Mouse (Mus musculus) embryo, embryonic 11.5 days (tissue): Measurements from ENCODE around the gene Dusp1.

Experiments used
- DNase-seq: peaks from one replicate; pipeline ENCODE4 v3.0.0-alpha.2; 2012; ENCODE audit warnings: low read depth, low spot score

The Dusp1 gene

DNA sequence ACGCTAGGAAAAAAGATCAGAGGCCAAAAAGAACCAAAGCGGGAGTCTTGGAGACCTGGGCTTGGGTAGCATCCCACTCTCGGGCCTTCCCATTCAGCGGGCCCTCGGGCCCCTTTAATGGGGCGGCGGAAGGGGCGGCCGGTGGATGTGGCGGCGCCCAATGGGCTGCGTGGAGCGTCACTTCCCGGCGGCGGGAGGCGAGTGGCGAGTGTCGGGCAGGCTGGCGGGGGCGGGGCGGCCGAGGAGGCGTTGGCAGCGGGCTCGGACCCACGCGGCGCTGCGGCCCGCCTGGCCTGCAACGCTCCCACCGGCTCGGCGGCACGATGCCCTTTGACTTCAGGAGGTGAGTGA lies 663 bp downstream of the Dusp1 start, which contains the start of gene Ergic1:
Ergic1 (plus strand) TSS at position 200 of the 351 bp plus-strand sequence.
- peak; percentile 68 for DNase-seq

DNA sequence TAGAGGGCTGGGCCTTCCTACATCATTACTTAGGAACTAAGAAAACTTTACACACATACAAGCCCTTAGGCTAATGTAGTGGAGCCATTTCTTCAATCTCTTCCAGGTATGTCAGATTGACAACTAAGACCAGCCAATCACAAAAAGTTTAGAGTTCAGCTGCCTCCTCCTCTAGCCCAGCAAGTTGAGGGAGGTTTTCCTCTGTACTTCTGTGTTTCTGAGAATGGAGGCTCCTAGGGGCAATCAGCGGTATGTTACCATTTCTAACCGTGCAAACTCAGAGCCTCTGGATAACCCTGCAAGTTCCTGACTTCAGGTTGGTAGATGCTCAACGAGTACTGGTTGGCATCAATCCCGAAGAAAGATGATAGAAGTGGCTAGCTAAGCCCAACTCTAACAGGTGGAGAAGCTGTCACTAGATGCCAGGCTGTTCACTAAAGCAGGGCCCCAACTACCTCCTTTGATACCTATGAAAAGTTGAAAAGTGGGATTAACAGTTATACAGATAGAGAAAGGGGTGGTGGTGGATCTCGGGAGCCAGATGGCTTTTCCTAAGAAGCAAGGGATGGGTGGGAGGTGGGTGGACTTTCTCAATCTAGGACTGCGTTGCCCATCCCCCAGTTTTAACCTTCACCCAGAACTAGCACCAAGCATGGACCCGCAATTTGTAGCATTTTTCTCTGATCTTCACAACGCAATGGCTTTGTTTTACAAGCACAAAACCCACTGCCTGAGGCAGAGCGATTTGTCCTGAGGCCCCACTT lies 1.2 kb downstream of the Dusp1 start:
- no peak for DNase-seq

DNA sequence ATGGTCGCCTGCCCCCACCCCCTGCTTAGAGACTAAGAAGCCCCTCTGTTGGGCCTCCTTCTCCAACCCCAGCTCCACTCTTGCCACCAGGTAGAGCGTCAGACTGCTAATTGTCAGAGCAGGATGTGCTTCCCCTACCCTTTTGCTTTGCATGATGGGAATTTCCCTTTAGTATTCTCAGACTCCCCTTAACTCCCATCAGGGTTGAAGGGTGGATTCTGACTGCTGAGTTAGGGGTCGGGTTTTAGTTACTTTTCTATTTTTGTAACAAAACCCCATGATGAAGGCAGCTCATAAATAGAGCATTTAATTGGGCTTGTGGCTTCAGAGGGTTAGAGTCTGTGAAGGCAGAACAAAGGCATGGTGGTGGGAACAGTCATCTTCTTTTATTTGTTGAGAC lies 8.9 kb downstream of the Dusp1 start:
- DNase-seq = no peak

DNA sequence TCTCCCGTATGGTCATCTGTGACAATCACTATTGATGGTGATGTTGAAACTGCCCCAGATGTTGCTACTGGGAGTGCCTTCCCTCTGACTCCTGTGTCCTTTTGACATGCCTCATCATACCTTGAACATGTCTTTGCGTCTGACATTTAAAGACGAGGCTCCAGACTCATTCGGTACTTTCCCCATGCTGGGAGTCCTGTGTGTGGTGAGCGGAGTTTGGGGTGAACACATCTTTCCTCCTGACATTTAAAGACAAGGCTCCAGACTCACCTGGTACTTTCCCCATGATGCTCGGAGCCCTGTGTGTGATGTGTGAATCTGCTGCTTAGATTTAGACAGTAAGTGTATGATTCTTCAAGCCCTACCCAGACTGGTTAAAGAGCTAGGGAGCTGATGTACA lies 10.8 kb downstream of the Dusp1 start:
- no peak for DNase-seq

DNA sequence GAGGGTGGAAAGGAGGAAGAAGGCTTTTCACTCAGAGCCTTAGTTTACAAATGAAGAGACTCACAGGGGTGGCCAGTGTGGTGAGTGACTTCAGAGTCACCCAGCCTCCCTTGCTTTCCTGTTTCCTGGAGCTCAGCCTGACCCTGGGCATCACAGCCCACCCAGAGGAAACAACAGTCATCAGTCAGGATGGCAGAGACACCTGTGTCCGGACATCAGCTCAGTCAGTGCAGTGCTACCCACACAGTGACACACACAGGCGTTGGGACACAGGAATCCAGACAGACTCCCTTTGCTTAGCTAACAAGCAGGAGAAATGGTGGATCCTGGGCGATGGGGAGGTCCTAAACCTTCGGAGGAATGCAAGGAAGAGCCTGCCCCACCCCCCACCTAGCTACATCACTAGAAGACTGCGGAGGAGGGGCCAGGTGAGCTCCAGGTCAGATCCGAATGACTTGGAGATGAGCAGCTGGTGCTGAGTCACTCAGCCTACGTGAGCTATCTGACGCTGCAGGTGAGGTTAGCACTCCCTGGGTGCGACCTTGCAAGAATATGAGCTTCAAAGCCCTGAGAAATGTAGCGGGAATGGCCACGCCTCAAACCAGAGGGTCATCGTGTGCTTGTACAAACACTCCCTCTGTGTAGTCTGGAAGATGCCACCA lies 12.6 kb downstream of the Dusp1 start:
- no peak for DNase-seq

DNA sequence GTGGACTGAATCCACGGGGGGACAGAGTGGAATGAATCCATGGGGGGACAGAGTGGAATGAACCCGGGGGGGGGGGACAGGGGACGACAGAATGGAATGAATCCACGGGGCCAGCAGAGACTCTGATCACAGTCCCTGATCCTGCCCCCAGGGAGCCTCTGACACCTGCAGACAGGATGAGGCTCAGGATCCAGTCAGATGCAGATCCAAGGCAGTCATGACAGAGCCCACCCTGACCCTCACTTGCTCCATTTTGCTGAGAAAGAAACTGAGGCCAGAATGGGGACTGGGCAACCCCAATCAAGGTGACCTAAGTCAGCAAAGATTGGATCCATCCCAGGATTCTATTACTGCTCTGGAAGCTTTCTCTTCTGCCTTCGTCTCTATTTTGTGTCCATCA lies 13.4 kb downstream of the Dusp1 start:
- DNase-seq = no peak

DNA sequence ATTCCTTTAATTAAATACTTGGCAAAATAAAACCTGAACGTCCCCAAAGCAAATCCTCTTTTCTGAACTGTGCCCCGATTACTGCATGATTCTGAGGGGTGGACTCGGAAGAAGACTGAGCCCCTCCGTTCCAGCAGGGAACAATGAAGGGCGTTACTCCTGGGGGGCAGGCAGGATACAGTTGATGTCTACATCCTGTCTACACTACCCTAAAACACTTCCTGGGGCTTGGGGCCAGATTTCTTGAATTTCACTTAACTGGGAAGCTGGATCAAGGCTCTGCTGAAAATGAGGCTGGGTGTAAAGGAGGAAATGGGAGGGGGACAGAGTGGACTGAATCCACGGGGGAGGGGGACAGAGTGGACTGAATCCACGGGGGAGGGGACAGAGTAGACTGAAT lies 14.2 kb downstream of the Dusp1 start:
- no peak for DNase-seq

DNA sequence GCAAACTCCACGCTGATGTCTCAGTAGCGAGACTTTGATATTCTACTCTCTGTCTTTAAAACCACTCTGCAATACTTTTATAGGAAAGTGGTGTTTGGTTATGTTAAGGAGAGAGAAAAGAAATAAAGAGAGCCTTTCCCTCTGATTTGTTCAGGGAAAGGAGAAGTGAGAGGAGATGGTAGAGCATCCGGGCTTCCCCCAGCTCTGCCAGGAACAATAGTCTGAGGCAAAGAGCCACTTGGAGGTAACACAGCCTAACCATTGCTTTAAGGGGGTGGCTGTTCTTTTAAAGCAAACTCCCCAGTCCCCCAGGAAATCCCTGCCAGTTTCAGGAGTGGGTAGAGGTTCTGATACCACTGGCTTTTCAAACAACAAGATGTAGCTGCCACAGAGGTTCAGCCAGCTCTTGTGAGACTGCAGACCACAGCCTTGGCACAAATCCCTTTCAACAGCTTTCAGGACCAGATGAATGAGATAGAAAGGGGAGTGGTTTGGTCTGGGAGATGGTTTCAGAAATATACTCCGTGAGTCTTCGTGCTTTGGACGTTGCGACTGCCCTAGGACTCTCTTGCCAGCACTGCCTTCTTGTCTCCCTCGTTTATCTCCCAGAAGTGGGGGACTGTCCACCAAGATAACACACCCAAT lies 17.5 kb downstream of the Dusp1 start:
- no peak for DNase-seq

DNA sequence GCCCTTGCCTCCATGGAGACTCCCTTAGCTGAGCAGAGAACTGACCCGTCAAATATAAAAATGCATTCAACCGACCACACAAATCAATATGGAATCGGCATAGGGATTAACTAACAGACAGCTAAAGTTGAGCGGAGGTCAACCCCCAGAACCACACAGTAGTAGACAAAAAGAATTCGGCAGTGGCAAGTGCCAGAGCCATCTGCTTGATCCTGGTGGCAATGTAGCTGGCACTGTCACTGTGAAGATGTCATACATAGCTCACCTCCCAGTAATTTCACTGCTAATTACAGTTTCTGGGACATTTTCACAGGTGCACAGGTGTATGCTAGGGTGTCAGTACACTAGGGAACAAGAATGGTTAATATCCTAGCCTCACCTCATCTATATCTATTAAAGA lies 21.8 kb downstream of the Dusp1 start:
- DNase-seq = no peak

DNA sequence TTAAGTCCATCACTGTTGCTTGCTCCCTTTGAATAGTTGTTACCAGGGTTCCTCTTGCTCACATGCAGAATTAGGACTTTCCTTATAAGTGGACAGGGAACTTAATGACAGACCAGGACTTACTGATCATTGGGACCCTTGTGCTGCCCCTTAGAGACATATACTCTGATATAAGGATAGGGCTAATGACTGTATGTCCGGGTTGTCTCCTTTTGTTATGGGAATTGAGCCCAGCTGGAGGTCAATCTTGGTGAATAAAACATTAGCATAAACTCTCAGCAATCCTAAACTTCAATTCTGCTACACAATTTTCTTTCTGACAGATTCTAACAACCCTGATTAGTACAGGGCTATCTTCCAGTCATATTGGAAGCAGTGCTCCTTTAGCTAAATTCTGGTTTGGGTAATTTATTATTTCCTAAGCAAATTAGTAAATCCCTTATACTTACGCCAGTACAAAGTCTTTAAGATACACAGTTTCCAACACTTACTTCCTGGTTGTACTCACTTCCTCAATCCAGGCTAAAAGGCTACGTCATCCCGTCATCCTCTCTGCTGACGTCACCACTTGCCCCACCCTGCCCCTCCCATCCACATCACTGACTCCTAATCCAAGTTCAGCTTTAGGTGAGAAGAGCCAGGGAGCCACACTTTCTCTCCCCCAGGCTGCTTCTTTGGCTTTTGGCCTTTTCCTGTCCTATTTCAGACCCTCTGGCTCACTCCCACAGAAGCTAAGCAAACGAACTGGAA lies 24.0 kb downstream of the Dusp1 start:
- no peak for DNase-seq

DNA sequence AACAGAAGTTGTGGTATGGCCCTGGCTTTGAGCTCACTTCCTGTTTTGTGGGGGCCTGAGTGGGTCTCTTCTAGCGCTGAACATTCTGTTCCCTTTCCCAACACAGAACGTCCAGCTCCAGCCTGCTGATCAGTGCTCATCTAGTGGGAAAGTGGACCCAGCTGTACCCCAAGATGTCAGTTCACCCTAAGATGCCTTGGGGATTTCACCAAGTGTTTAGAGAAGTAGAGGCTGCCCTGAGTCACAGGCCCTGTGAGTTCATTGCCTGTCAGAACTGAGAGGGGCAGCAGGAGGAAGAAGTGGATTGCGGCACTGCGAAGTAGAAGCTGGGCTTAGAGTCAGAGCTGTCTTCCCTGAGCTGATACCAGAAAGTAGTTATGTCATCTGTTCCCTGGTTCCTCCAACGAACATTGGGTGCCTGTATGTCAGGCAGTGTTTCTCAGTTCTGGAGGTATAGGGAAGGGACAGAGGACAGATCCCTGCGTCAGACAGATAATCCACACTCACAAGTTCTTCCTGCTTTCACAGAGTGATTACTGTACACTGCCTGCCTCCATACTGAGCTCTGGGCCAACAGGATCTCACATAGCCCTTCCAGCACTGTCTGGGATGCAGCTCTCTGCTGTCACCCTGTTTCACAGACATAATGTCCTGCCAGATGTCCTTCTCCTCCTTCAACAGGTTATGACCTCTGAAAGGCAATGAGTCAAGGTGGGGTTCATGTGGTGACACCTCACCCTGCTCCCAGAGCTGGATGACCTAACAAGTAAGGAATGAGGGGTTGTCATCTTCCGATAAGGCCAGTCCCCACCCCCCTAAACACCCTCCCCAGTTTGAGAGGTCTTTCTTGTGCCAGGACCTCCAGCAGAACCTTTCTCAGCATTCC lies 26.4 kb downstream of the Dusp1 start:
- DNase-seq = no peak

DNA sequence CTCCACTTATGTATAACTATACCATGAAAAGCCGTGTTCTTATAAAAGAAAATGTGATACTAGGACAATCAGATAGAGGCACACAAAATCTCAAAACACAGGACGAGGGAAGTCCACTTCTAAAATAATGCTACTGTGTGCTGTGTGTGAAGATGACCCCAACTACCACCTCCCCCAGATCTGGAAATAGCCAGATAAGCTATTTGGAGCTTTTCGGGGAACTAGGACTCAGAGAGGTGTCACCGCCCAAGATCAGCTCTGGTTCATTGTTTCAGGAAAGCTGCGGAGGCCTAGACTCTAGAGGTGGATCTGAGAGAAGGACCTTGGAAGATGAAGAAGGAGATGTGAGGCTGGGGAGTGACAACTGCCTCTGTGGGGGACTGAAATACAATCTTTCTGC lies 27.2 kb downstream of the Dusp1 start:
- no peak for DNase-seq

DNA sequence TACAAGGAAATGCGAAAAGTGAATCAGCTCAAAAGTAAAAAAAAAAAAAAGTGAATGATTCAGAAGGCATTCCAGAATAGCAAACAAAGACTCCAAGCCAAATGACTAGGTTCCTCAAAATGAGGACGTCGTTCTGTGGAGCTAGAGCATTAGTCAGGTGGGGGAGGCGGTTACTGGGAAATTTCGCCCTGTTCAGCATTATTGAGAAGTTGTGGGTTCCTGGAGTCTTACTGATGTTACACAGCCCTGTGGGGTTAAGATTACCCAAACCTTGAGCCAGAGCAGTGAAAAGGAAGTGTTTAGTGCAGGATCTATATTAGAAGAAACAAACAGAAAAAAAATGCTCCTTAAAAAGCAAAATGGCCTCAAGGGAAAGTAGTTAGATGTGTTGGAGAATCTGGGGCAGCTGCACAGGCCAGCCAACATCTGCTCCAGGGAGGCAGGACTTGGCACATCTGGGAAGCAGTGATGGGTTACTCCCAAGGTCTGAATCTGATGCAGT lies 28.0 kb downstream of the Dusp1 start:
- DNase-seq = no peak

DNA sequence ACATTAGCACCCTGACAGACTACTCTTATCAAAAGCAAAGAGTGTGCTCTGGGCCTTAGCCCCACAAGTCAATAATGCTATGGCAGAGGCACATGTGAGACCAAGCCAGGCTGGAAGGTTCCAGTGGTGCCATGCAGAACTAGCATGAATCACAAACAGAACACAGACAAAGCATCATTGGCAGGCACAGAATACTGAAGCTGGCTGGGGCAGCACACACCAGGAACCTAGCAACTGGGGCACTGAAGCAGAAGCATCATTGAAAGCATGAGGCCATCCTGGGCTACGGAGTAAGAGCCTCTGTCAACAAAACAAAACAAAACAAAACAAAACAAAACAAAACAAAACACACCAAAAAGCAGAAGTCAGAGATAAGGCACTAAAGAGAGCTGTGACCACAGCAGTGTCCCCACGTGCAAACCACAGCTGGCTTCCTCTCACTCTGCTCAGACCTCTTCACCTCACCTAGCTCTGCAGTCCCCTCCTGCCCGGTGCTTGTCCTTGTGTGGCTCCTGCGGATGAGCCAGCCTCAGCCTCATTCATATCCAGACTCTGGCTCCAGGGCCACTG lies 29.4 kb downstream of the Dusp1 start:
- DNase-seq = no peak

DNA sequence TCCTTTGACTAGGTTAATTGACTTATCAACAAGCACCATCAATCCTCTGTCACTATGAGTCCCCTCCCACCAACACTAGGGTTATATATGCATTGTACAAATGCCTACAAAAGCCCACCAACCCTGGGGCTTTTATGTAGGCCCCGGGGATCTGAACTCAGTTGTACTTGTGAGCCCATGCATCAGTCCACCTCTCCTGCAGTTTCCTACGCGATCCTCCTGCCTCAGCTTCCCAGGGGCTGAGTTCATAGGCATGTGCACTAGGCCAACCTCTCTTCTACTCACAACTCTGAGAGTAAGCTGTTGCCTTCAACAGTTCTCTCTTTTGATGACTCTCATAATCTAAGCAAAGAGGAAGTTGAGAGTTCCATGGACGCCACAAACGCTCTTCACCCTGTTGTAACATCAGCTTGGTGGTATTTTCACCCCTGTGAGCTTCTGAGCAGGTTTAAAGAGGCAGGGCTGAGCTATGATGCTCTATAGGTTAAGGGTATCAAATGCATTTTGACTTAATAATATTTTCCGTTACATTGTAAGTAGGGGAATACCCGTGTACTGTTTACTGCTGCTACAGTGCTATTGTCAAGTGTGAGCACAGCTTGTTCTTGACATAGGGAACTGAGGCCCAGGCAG lies 30.4 kb downstream of the Dusp1 start:
- DNase-seq = no peak

DNA sequence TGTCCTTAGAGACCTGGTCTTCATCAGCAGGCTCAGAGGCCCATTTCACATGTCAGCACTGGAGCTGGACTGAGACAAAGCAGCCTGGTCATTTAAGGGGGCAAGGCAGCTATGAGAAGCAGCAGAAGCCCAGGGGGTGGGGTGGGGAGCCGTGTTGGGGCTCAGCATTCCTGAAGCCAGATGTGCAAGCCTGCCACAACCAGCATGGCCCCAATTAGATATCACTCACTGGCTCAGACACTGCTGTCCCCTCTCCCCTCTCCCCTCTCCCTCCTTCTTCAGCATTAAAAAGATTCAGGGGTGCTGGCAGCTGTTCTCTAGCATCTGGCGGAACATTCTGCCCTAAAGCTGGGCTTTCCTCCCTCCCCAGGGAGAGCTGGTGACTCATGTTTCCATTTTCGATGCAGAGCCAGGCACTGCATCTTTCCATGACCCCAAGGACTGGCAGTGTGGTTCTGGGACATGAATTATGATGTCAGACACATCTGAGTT lies 31.3 kb downstream of the Dusp1 start:
- DNase-seq = no peak

DNA sequence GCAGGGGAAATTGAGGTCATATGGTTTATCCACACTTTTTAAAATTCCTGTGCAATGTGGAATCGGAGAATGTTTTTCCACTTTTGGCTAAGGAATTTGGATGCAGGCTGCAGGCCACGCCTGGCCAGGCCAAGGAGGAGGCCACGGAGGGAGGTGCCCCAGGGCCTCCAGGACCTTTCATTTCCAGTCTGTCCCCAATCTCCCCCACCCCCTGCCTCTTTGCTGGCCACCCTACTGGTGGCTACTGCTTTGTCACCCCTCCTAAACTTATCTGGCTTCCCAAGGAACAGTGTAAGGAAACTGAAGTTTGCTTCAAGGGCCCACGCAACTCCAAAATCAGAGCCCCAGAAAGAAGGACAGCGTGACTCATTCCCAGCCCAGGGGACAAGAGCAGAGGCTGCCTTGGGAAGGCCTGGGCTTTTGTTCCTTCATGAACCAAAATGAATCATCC lies 32.1 kb downstream of the Dusp1 start:
- no peak for DNase-seq

DNA sequence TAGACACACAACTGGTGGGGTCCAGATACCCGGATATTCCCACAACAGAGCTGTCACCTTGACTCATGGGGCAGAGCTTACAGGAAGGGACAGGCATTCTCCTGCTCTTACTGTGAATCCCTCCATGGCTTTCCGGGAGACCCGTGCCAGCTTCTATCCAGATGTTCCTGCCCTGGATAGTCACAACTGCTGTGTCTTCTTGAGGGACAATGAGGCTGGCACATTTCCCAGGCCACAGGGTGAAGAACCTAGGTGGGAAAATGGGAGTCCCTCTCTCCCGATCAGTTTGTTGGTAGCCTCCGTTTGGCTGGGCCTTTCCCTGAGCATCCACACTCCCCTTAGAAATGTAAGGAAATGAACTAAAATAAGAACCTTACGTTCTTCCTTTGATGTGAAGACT lies 33.2 kb downstream of the Dusp1 start:
- DNase-seq = no peak

DNA sequence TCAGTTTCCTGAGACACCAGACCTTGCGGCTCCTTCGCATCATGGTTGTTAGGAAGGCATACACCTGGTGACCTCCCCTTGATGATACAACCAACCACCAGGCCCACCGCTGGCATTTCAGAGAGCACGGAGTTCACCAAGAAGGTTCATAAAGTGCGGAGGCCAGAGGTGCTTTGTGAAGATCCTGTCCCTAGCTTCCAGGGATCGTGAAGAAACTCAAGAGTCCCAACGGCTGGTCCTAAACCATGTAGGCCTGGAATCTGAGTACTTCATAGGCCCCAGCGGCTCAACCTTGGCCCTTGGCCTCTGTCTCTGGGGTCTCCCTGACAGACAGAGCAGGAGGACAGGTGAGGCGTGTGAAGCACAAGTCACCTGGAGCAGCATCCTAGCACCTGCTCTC lies 34.6 kb downstream of the Dusp1 start:
- no peak for DNase-seq

DNA sequence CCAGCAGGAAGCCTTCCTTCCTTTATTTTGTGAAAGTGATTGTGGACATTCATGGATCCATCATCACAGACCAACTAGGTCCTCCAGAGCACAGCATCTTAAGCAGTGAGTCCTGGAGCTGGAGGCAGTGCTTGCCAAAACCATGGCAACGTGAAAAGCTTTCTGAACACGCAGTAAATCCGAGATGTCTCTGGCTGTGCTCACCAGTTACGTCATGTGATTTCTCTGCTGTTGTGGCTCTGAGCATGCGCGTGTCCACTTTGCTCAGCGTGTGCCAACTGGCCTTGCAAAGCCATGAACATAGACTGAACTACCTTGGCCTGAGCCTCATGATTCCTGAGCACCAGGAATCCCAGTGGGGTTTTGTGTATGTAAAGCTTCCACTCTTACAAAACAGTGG lies 36.6 kb downstream of the Dusp1 start:
- DNase-seq = no peak
